Mouse (Mus musculus) stomach, postnatal 0 days (tissue): ENCODE measurements around the gene Smoc1. TPM values are rescaled to one million over a fixed set of nuclear protein-coding genes. Genes with fewer than 3 reads are reported as not detected.

Experiments used
- ATAC-seq: fragments of 200-750 bp; cut with Nextera tagmentation; 2 replicates; pipeline ENCODE4 v1.8.0; 2017; ENCODE audit not compliant: low FRiP score, low TSS enrichment
- DNase-seq: peaks from one replicate; pipeline ENCODE4 v3.0.0-alpha.2; 2016; ENCODE audit warnings: low spot score
- H3K27ac ChIP-seq: fragments of 300-500 bp; sonication (generic); replicated peaks from 2 replicates; pipeline ENCODE4 v1.5.1; 2014; ENCODE audit warnings: mild to moderate bottlenecking, control low read depth
- H3K27me3 ChIP-seq: fragments of 300-500 bp; sonication (generic); 2 replicates; pipeline ENCODE4 v1.6.1; 2014; ENCODE audit warnings: low read length; ENCODE audit not compliant: control insufficient read depth, insufficient read depth
- H3K36me3 ChIP-seq: fragments of 300-500 bp; sonication (generic); 2 replicates; pipeline ENCODE4 v1.6.1; 2014; ENCODE audit warnings: low read length, mixed read lengths; ENCODE audit not compliant: control insufficient read depth, insufficient read depth
- H3K4me1 ChIP-seq: fragments of 300-500 bp; sonication (generic); replicated peaks from 2 replicates; pipeline ENCODE4 v1.6.1; 2014; ENCODE audit warnings: antibody characterized with exemption; ENCODE audit not compliant: control insufficient read depth, insufficient read depth
- H3K4me2 ChIP-seq: fragments of 300-500 bp; sonication (generic); replicated peaks from 2 replicates; pipeline ENCODE4 v1.6.1; 2014; ENCODE audit warnings: low read depth, mild to moderate bottlenecking, control low read depth, moderate library complexity
- H3K4me3 ChIP-seq: fragments of 300-500 bp; sonication (generic); 2 replicates; pipeline ENCODE4 v1.5.1; 2014; ENCODE audit warnings: low read depth, low read length, control low read depth
- H3K9ac ChIP-seq: fragments of 300-500 bp; sonication (generic); 2 replicates; pipeline ENCODE4 v1.6.1; 2014; ENCODE audit warnings: mild to moderate bottlenecking, low read length, control low read depth, mixed read lengths
- H3K9me3 ChIP-seq: fragments of 300-500 bp; sonication (generic); 2 replicates; pipeline ENCODE4 v1.6.1; 2016; ENCODE audit warnings: low read length; ENCODE audit not compliant: control insufficient read depth
- CTCF ChIP-seq: IDR thresholded peaks from 2 replicates; pipeline ENCODE4 v1.5.1; 2016; ENCODE audit warnings: antibody characterized with exemption, low read depth, mild to moderate bottlenecking, moderate library complexity
- EP300 ChIP-seq: optimal IDR thresholded peaks from 2 replicates; pipeline ENCODE3; 2016; ENCODE audit warnings: antibody characterized with exemption
- WGBS: fragments of 180-500 bp; shearing (Covaris S2); extraction: QIAGEN DNeasy Blood & Tissue Kit; methylation state at CpG from one replicate; pipeline ENCODE4 v1.1.7; 2014; 5-methylcytosine and 5-hydroxymethylcytosine counted together
- polyA plus RNA-seq: library from polyadenylated mRNA; unstranded; fragments of >200 nt; fragmentation: Nextera tagmentation; extraction: Ambion mirVana; gene quantifications from 2 replicates; pipeline ENCODE4 v1.2.1, GENCODE M21; 2015

Smoc1 gene
- polyA plus RNA-seq, 1 experiment from 2014 or later = 0.65 TPM

DNA sequence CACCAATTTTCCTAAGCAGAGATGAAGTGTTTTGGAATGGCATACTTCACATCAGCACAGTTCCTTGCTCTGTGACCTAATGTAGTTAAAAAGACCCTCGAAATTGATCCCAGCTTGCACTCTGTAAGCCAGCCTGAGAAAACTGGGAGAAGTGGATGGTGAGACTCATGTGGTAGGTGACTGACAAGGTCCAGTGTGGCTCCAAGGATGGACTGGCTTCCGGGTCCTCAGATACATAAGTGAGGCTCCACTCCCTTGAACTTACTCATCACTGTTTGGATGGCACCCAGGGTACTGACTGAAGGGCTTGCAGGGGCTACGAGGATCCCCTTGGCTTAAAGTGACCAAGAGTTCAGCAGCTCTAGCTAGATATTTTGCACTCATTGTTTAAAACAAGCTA, 137.0 kb downstream of the Smoc1 start:
- 72% methylated on average over 3 of the region's 3 CpGs for WGBS
- H3K4me2 ChIP-seq = no peak overlapping the region
- no peak for ATAC-seq

DNA sequence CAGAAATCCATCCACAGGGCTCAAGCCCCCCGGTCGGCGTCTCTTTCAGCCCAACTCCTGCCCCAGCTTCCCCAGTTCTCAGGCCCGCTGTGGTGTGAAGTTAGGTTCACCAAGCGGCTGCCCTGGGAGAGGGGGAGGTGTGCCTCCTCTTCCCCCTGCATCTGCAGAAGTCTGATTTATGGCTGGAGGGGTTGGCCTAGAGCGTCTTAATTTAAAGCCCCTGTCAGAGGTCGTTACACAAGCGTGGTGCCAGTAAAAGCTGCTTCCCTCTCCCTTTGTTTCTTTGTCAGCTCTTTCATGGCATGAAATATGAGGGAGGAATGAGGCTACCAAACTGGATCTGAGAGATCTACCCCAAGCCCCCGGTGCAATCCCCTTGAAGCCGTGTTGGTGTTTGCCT, 139.5 kb downstream of the Smoc1 start:
- Histone ChIP-seq H3K36me3 (no peaks in the 10 kb centered on the region), H3K9me3 (no peaks in the 10 kb centered on the region), H3K4me2 (no peak overlapping the region), H3K4me1 (no peaks in the 10 kb centered on the region), H3K27me3 (no peaks in the 10 kb centered on the region), H3K4me3 (no peak overlapping the region), H3K27ac (no peak overlapping the region), H3K9ac (no peak overlapping the region)
- DNase-seq = no peak
- WGBS = 18% methylated on average over 10 of the region's 10 CpGs
- TF ChIP-seq CTCF (no peak), EP300 (no peak)
- ATAC-seq = no peak

More for the DNA sequence above, 137.0 kb downstream of the Smoc1 start:
- Histone ChIP-seq H3K27me3 (no peaks in the 10 kb centered on the region), H3K27ac (no peak overlapping the region), H3K9me3 (no peaks in the 10 kb centered on the region), H3K4me3 (no peak overlapping the region), H3K9ac (no peak overlapping the region), H3K4me1 (no peaks in the 10 kb centered on the region), H3K36me3 (no peaks in the 10 kb centered on the region)
- DNase-seq = no peak
- TF ChIP-seq CTCF = no peak
- no peak for TF ChIP-seq EP300

DNA sequence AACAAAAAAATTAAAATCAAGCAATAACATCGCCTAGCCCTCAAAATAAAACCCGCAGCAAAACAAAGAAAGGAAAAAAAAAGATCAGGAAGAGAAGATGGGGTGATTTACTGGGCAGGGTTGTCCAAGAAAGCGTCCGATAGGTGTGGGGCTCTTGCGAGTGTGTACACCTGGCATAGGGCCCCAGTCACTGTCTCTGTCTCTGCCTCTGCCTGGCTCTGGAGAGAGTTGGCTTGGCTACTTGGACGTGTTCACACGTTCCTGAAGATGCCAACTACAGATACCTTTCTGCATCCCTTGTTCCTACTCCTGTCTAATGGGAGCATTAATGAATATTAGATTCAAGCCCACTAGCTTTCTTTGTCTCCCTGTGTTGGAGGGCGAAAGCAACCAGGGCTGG, 140.0 kb downstream of the Smoc1 start:
- TF ChIP-seq CTCF (no peak), EP300 (no peak)
- Histone ChIP-seq H3K36me3 (no peaks in the 10 kb centered on the region), H3K27me3 (no peaks in the 10 kb centered on the region), H3K4me1 (no peaks in the 10 kb centered on the region), H3K9me3 (no peaks in the 10 kb centered on the region), H3K9ac (no peak overlapping the region), H3K4me2 (no peak overlapping the region), H3K27ac (no peak overlapping the region), H3K4me3 (no peak overlapping the region)
- ATAC-seq (no peak), DNase-seq (no peak)
- WGBS = 69% methylated on average over 8 of the region's 8 CpGs

DNA sequence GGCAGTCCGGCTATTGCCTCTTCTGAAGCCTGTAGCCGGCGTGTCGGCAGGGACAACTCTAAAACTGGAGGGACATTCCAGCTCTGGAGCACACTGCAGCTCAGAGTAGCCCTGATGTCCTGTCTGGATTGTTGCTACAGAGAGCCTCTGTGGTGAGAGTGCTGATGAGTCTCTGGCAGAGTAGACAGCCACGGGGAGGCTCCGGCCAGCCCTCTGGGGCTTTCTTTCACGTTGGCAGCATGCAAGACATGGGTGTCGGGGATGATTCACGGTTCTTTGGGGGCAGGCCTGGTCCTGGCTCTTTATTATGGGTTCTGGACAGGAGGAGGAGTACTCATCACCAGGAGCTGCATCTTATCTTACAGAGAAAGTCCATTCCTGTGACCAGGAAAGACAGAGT, 140.5 kb downstream of the Smoc1 start:
- no peak overlapping the region for H3K4me3 ChIP-seq
- DNase-seq (no peak), ATAC-seq (no peak)
- H3K4me2 ChIP-seq = no peak overlapping the region
- H3K9me3 ChIP-seq = no peaks in the 10 kb centered on the region
- no peaks in the 10 kb centered on the region for H3K36me3 ChIP-seq
- TF ChIP-seq CTCF = no peak
- no peak for TF ChIP-seq EP300
- 68% methylated on average over 9 of the region's 9 CpGs for WGBS
- H3K4me1 ChIP-seq = no peaks in the 10 kb centered on the region
- H3K27me3 ChIP-seq = no peaks in the 10 kb centered on the region
- no peak overlapping the region; the same call in 1 of the 2 replicates for H3K9ac ChIP-seq
- no peak overlapping the region for H3K27ac ChIP-seq

DNA sequence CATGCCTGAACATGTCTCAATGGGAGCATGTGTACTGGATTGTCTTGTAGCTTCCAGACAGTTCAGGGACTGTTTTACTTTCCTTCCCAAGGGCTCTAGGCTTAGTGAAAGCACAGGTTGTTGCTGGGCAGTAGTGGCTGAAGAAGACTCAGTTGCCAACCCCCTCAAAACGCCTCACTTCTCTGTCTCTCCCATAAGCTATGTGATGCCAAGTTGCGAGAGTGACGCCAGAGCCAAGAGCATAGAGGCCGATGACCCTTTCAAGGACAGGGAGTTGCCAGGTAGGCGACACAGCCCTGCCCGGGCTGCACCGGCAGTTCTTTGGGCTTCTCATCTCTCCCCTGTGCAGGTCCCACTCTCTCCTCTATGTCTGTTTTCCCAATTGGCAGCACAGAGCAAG, 141.4 kb downstream of the Smoc1 start:
- Histone ChIP-seq H3K4me1 (no peaks in the 10 kb centered on the region), H3K36me3 (no peaks in the 10 kb centered on the region), H3K27me3 (no peaks in the 10 kb centered on the region), H3K9ac (no peak overlapping the region), H3K27ac (no peak overlapping the region), H3K4me3 (no peak overlapping the region), H3K9me3 (no peaks in the 10 kb centered on the region), H3K4me2 (no peak overlapping the region)
- no peak for TF ChIP-seq EP300
- TF ChIP-seq CTCF = no peak
- DNase-seq (no peak), ATAC-seq (no peak)
- WGBS = 93% methylated on average over 7 of the region's 7 CpGs

DNA sequence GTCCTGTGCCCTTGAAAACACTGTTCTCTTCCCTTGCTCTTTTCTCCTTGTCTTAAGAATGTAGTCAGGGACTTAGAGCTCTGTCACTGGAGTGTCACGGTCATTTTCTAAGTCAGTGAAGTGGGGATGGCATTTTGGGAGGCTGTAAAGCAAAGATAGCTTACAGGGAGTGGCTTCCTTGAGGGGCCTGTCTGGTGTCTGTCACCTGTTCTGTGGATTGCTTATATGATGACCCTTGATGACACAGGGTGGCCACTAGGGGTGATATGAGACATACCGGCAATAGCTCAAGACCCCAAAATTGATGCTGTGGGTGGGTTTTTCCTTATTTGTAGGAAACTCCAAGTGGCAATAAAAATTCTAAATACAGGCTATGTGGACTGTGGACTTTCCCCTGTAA, 141.9 kb downstream of the Smoc1 start:
- Histone ChIP-seq H3K27ac (no peak overlapping the region), H3K4me2 (no peak overlapping the region), H3K36me3 (no peaks in the 10 kb centered on the region), H3K9ac (no peak overlapping the region), H3K9me3 (no peaks in the 10 kb centered on the region), H3K27me3 (no peaks in the 10 kb centered on the region), H3K4me1 (no peaks in the 10 kb centered on the region), H3K4me3 (no peak overlapping the region)
- WGBS = 68% methylated on average over 2 of the region's 2 CpGs
- DNase-seq = no peak
- ATAC-seq = no peak
- TF ChIP-seq CTCF = peak; percentile 29
- no peak for TF ChIP-seq EP300
